Mouse (Mus musculus): Measurements from ENCODE around the gene Slc9a9. TPM values are rescaled to one million over a fixed set of nuclear protein-coding genes. Genes with fewer than 3 reads are reported as not detected.

The Slc9a9 gene
- polyA plus RNA-seq, 1 experiment from 2014 or later, result 1.6 TPM

- H3K4me3 ChIP-seq (replicated peaks), result no peak overlapping the region
- DNase-seq (no peak), ATAC-seq (ENCODE audit: low read depth) (no peak)
- no peaks in the 10 kb centered on the region for H3K9me3 ChIP-seq (replicated peaks)
- WGBS (ENCODE audit: insufficient replicate concordance), result 58% methylated on average over 10 of the region's 10 CpGs
- no peak overlapping the region for H3K9ac ChIP-seq
- no peaks in the 10 kb centered on the region for H3K4me1 ChIP-seq (replicated peaks)
- H3K27ac ChIP-seq, result no peak overlapping the region
- H3K4me2 ChIP-seq, result no peak overlapping the region
- no peaks in the 10 kb centered on the region for H3K27me3 ChIP-seq
- H3K36me3 ChIP-seq, result no peaks in the 10 kb centered on the region
Measured at GRCm38 (mm10) chr9:95149206-95149729, 479.6 kb downstream of the Slc9a9 start.

GRCm38 (mm10) chr9:95150096-95150495 lies 480.4 kb downstream of the Slc9a9 start:
- Histone ChIP-seq H3K27me3 (no peaks in the 10 kb centered on the region), H3K27ac (no peak overlapping the region), H3K4me2 (no peak overlapping the region), H3K9ac (no peak overlapping the region), H3K36me3 (no peaks in the 10 kb centered on the region), H3K4me3 (replicated peaks) (no peak overlapping the region), H3K4me1 (replicated peaks) (no peaks in the 10 kb centered on the region), H3K9me3 (replicated peaks) (no peaks in the 10 kb centered on the region)
- DNase-seq (no peak), ATAC-seq (ENCODE audit: low read depth) (no peak)
- 37% methylated on average over 3 of the region's 3 CpGs for WGBS (ENCODE audit: insufficient replicate concordance)

- Histone ChIP-seq H3K27me3 (no peaks in the 10 kb centered on the region), H3K27ac (no peak overlapping the region), H3K4me2 (no peak overlapping the region), H3K4me1 (replicated peaks) (no peaks in the 10 kb centered on the region), H3K36me3 (no peaks in the 10 kb centered on the region), H3K9ac (no peak overlapping the region), H3K9me3 (replicated peaks) (no peaks in the 10 kb centered on the region), H3K4me3 (replicated peaks) (no peak overlapping the region)
- 50% methylated on average over 3 of the region's 3 CpGs for WGBS (ENCODE audit: insufficient replicate concordance)
- ATAC-seq (ENCODE audit: low read depth), result no peak
- DNase-seq, result no peak
Measured at GRCm38 (mm10) chr9:95150597-95150996, 480.9 kb downstream of the Slc9a9 start.

- H3K4me3 ChIP-seq (replicated peaks), result no peak overlapping the region
- WGBS (ENCODE audit: insufficient replicate concordance), result 60% methylated on average over 4 of the region's 4 CpGs
- DNase-seq (no peak), ATAC-seq (ENCODE audit: low read depth) (no peak)
- H3K4me2 ChIP-seq, result no peak overlapping the region
- no peaks in the 10 kb centered on the region for H3K36me3 ChIP-seq
- H3K27me3 ChIP-seq, result no peaks in the 10 kb centered on the region
- H3K27ac ChIP-seq, result no peak overlapping the region
- H3K9me3 ChIP-seq (replicated peaks), result no peaks in the 10 kb centered on the region
- no peaks in the 10 kb centered on the region for H3K4me1 ChIP-seq (replicated peaks)
- H3K9ac ChIP-seq, result no peak overlapping the region
Measured at GRCm38 (mm10) chr9:95150998-95151397, 481.3 kb downstream of the Slc9a9 start.

GRCm38 (mm10) chr9:95151746-95152145 lies 482.0 kb downstream of the Slc9a9 start:
- ATAC-seq (ENCODE audit: low read depth) (no peak), DNase-seq (no peak)
- Histone ChIP-seq H3K4me3 (replicated peaks) (no peak overlapping the region), H3K27ac (no peak overlapping the region), H3K36me3 (no peaks in the 10 kb centered on the region), H3K9me3 (replicated peaks) (no peaks in the 10 kb centered on the region), H3K9ac (no peak overlapping the region), H3K4me1 (replicated peaks) (no peaks in the 10 kb centered on the region), H3K27me3 (no peaks in the 10 kb centered on the region), H3K4me2 (no peak overlapping the region)
- 44% methylated on average over 4 of the region's 4 CpGs for WGBS (ENCODE audit: insufficient replicate concordance)

- no peaks in the 10 kb centered on the region for H3K9me3 ChIP-seq (replicated peaks)
- ATAC-seq (ENCODE audit: low read depth), result no peak
- 67% methylated on average over 6 of the region's 6 CpGs for WGBS (ENCODE audit: insufficient replicate concordance)
Measured at GRCm38 (mm10) chr9:95153966-95154365, 484.3 kb downstream of the Slc9a9 start.

DNA sequence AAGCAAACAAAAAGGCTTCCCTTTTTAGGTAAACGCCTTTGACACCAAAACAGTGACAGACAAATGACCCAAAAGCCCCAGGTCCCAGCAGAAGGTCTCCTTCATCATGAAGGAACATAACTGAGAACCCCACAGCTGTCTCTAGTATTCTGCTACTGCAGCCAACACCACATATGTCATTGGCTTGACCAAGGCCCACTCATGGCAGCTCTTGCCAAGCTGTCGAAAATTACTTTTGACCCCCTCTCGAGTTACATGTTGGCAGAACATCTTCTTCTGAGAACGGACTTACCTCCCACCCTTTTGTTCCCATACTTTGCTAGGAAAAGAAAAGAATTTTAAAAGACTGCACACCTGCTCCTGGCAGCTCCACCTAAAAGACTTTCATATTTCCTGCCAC lies 488.2 kb downstream of the Slc9a9 start:
- ATAC-seq (ENCODE audit: low read depth) (no peak), DNase-seq (no peak)
- Histone ChIP-seq H3K9me3 (replicated peaks) (no peaks in the 10 kb centered on the region), H3K36me3 (no peaks in the 10 kb centered on the region), H3K9ac (no peak overlapping the region), H3K4me3 (replicated peaks) (no peak overlapping the region), H3K27ac (no peak overlapping the region), H3K4me1 (replicated peaks) (no peaks in the 10 kb centered on the region), H3K27me3 (no peaks in the 10 kb centered on the region), H3K4me2 (no peak overlapping the region)
- WGBS (ENCODE audit: insufficient replicate concordance), result 48% methylated on average over 4 of the region's 4 CpGs

More at GRCm38 (mm10) chr9:95153966-95154365, 484.3 kb downstream of the Slc9a9 start:
- H3K36me3 ChIP-seq, result no peaks in the 10 kb centered on the region
- no peak overlapping the region for H3K27ac ChIP-seq
- DNase-seq, result no peak
- H3K9ac ChIP-seq, result no peak overlapping the region
- no peak overlapping the region for H3K4me3 ChIP-seq (replicated peaks)
- H3K4me1 ChIP-seq (replicated peaks), result no peaks in the 10 kb centered on the region
- H3K4me2 ChIP-seq, result no peak overlapping the region
- H3K27me3 ChIP-seq, result no peaks in the 10 kb centered on the region

GRCm38 (mm10) chr9:95158916-95159315 lies 489.2 kb downstream of the Slc9a9 start:
- no peak overlapping the region for H3K27ac ChIP-seq
- no peak overlapping the region for H3K4me3 ChIP-seq (replicated peaks)
- H3K27me3 ChIP-seq, result no peaks in the 10 kb centered on the region
- no peak overlapping the region for H3K9ac ChIP-seq
- no peak overlapping the region for H3K4me2 ChIP-seq
- no peak for DNase-seq
- no peaks in the 10 kb centered on the region for H3K9me3 ChIP-seq (replicated peaks)
- no peaks in the 10 kb centered on the region for H3K36me3 ChIP-seq
- no peak for ATAC-seq (ENCODE audit: low read depth)
- WGBS (ENCODE audit: insufficient replicate concordance), result 66% methylated on average over 8 of the region's 8 CpGs
- no peaks in the 10 kb centered on the region for H3K4me1 ChIP-seq (replicated peaks)

- Histone ChIP-seq H3K27ac (no peak overlapping the region), H3K36me3 (no peaks in the 10 kb centered on the region), H3K4me3 (replicated peaks) (no peak overlapping the region), H3K27me3 (no peaks in the 10 kb centered on the region), H3K9me3 (replicated peaks) (no peaks in the 10 kb centered on the region), H3K4me2 (no peak overlapping the region), H3K9ac (no peak overlapping the region), H3K4me1 (replicated peaks) (no peaks in the 10 kb centered on the region)
- 76% methylated on average over 7 of the region's 7 CpGs for WGBS (ENCODE audit: insufficient replicate concordance)
- DNase-seq (no peak), ATAC-seq (ENCODE audit: low read depth) (no peak)
Measured at GRCm38 (mm10) chr9:95160575-95161300, 491.0 kb downstream of the Slc9a9 start.

DNA sequence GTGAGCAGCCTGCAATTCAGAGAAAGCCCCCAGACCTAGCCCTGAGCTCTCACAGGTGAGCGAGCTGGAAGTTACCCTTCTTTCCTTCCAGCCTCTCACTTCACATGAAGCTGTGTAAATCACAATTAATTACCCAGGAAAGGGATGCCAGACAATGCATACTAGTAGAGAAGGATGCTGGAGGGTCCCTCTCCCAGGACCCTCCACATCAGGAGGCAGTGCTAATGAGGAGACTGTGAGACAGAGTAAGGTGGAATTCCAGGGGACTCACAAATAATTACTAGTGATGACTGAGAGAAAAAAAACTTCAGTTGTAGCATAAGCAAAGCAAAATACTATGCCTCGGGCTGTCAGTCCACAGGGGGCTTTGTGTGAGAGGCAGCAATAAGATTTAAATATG lies 492.0 kb downstream of the Slc9a9 start:
- no peak for DNase-seq
- Histone ChIP-seq H3K4me1 (replicated peaks) (no peaks in the 10 kb centered on the region), H3K9ac (no peak overlapping the region), H3K9me3 (replicated peaks) (no peaks in the 10 kb centered on the region), H3K4me3 (replicated peaks) (no peak overlapping the region), H3K36me3 (no peaks in the 10 kb centered on the region), H3K4me2 (no peak overlapping the region), H3K27ac (no peak overlapping the region), H3K27me3 (no peaks in the 10 kb centered on the region)
- 67% methylated on average over 2 of the region's 2 CpGs for WGBS (ENCODE audit: insufficient replicate concordance)
- ATAC-seq (ENCODE audit: low read depth), result no peak

GRCm38 (mm10) chr9:95166224-95166623 lies 496.5 kb downstream of the Slc9a9 start:
- WGBS (ENCODE audit: insufficient replicate concordance), result 63% methylated on average over 4 of the region's 4 CpGs
- ATAC-seq (ENCODE audit: low read depth) (no peak), DNase-seq (no peak)
- Histone ChIP-seq H3K27me3 (no peaks in the 10 kb centered on the region), H3K4me1 (replicated peaks) (no peaks in the 10 kb centered on the region), H3K36me3 (no peaks in the 10 kb centered on the region), H3K9me3 (replicated peaks) (no peaks in the 10 kb centered on the region), H3K27ac (no peak overlapping the region), H3K4me3 (replicated peaks) (no peak overlapping the region), H3K4me2 (no peak overlapping the region), H3K9ac (no peak overlapping the region)

- Histone ChIP-seq H3K9ac (no peak overlapping the region), H3K4me3 (replicated peaks) (no peak overlapping the region), H3K27me3 (no peaks in the 10 kb centered on the region), H3K4me1 (replicated peaks) (no peaks in the 10 kb centered on the region), H3K27ac (no peak overlapping the region), H3K9me3 (replicated peaks) (no peaks in the 10 kb centered on the region), H3K36me3 (no peaks in the 10 kb centered on the region), H3K4me2 (no peak overlapping the region)
- WGBS (ENCODE audit: insufficient replicate concordance), result 40% methylated on average over 1 of the region's 1 CpGs
- ATAC-seq (ENCODE audit: low read depth) (no peak), DNase-seq (no peak)
Measured at GRCm38 (mm10) chr9:95167806-95168205, 498.1 kb downstream of the Slc9a9 start.
